Mouse (Mus musculus) CH12.LX (cell line): ENCODE results near the gene 2810459M11Rik. TPM values are rescaled to one million over a fixed set of nuclear protein-coding genes. Genes with fewer than 3 reads are reported as not detected.

Source experiments
- DNase-seq: peaks from one replicate; pipeline ENCODE4 v3.0.0-alpha.2; 2013; ENCODE audit errors: extremely low read depth
- H3K27ac ChIP-seq: 2 replicates; pipeline ENCODE4 v1.5.1; 2012; ENCODE audit warnings: low read depth, mild to moderate bottlenecking, control low read depth, moderate library complexity; ENCODE audit not compliant: insufficient read depth
- H3K27me3 ChIP-seq: replicated peaks from 2 replicates; pipeline ENCODE3; 2012; ENCODE audit warnings: inconsistent platforms
- H3K36me3 ChIP-seq, 2 experiments: replicated peaks in 1 of 2; 2 replicates each; pipeline versions ENCODE3 to v1.6.1; 2012; ENCODE audit warnings: inconsistent platforms in 1 of 2, low read length in 1 of 2, mild to moderate bottlenecking in 1 of 2, mixed read lengths in 1 of 2, moderate library complexity in 1 of 2; ENCODE audit not compliant: control insufficient read depth in 1 of 2, insufficient read depth in 1 of 2
- H3K4me1 ChIP-seq, 2 experiments: 2 replicates each; pipeline ENCODE4 v1.6.1; 2012; ENCODE audit warnings: inconsistent platforms in 1 of 2, moderate library complexity in 1 of 2; ENCODE audit not compliant: insufficient read depth in 2 of 2, control insufficient read depth in 1 of 2
- H3K4me2 ChIP-seq: 2 replicates; pipeline ENCODE4 v1.6.1; 2012; ENCODE audit warnings: low read depth, mild to moderate bottlenecking, control low read depth; ENCODE audit not compliant: poor library complexity, insufficient read depth, severe bottlenecking
- H3K4me3 ChIP-seq, 3 experiments: fragments of 150-350 bp in 1 of 3; sonication (generic) in 1 of 3; replicated peaks in 1 of 3; 2 replicates each; pipeline versions ENCODE3 to v1.5.1; 2011 to 2012; ENCODE audit warnings: low read depth in 2 of 3, low read length in 2 of 3, mild to moderate bottlenecking in 2 of 3, moderate library complexity in 2 of 3, control low read depth in 1 of 3, improper control_type of control experiment in 1 of 3, inconsistent platforms in 1 of 3, mixed read lengths in 1 of 3; ENCODE audit not compliant: poor library complexity in 1 of 3
- H3K79me2 ChIP-seq: replicated peaks from 2 replicates; pipeline ENCODE4 v1.6.1; 2012; ENCODE audit warnings: mild to moderate bottlenecking, moderate library complexity; ENCODE audit not compliant: control insufficient read depth, poor library complexity, insufficient read depth, severe bottlenecking; ENCODE audit errors: extremely low read depth
- H3K9ac ChIP-seq: 2 replicates; pipeline ENCODE4 v1.6.1; 2012; ENCODE audit warnings: low read depth, mild to moderate bottlenecking, control low read depth, moderate library complexity; ENCODE audit not compliant: insufficient read depth
- H3K9me3 ChIP-seq: replicated peaks from 2 replicates; pipeline ENCODE3; 2012; ENCODE audit warnings: low read length, inconsistent platforms, mixed read lengths
- BHLHE40 ChIP-seq: IDR thresholded peaks from 2 replicates; pipeline ENCODE4 v1.6.1; 2011; ENCODE audit warnings: mild to moderate bottlenecking, low read depth, low read length, improper control_type of control experiment
- CHD1 ChIP-seq: IDR thresholded peaks from 2 replicates; pipeline ENCODE4 v1.6.1; 2012; ENCODE audit warnings: low read depth, low read length, improper control_type of control experiment, inconsistent platforms
- CHD2 ChIP-seq: IDR thresholded peaks from 2 replicates; pipeline ENCODE4 v1.6.1; 2011; ENCODE audit warnings: low read length, improper control_type of control experiment
- E2F4 ChIP-seq: IDR thresholded peaks from 2 replicates; pipeline ENCODE4 v1.6.1; 2011; ENCODE audit warnings: low read depth, low read length, improper control_type of control experiment; ENCODE audit not compliant: insufficient replicate concordance
- ELF1 ChIP-seq: IDR thresholded peaks from 2 replicates; pipeline ENCODE4 v1.6.1; 2014; ENCODE audit warnings: low read depth, mild to moderate bottlenecking, inconsistent platforms, low read length, improper control_type of control experiment
- EP300 ChIP-seq: IDR thresholded peaks from 2 replicates; pipeline ENCODE4 v1.6.1; 2011; ENCODE audit warnings: low read length, improper control_type of control experiment
- GABPA ChIP-seq: IDR thresholded peaks from 2 replicates; pipeline ENCODE4 v1.6.1; 2012; ENCODE audit warnings: low read depth, low read length, improper control_type of control experiment, inconsistent platforms; ENCODE audit not compliant: insufficient replicate concordance
- HCFC1 ChIP-seq: IDR thresholded peaks from 2 replicates; pipeline ENCODE4 v1.6.1; 2012; ENCODE audit warnings: low read depth, mild to moderate bottlenecking, inconsistent platforms, low read length, improper control_type of control experiment
- JUN ChIP-seq: IDR thresholded peaks from 2 replicates; pipeline ENCODE4 v1.6.1; 2011; ENCODE audit warnings: low read depth, mild to moderate bottlenecking, low read length, improper control_type of control experiment, moderate library complexity; ENCODE audit not compliant: insufficient read depth
- JUND ChIP-seq: conservative IDR thresholded peaks from 2 replicates; pipeline ENCODE4 v1.6.1; 2011; ENCODE audit warnings: low read depth, low read length, improper control_type of control experiment
- KAT2A ChIP-seq: IDR thresholded peaks from 2 replicates; pipeline ENCODE4 v1.6.1; 2012; ENCODE audit warnings: low read length, improper control_type of control experiment, inconsistent platforms; ENCODE audit not compliant: insufficient replicate concordance
- MAFK ChIP-seq: IDR thresholded peaks from 2 replicates; pipeline ENCODE4 v1.6.1; 2011; ENCODE audit warnings: low read length, improper control_type of control experiment; ENCODE audit not compliant: insufficient replicate concordance
- MAX ChIP-seq: IDR thresholded peaks from 2 replicates; pipeline ENCODE4 v1.6.1; 2011; ENCODE audit warnings: low read length, improper control_type of control experiment
- MXI1 ChIP-seq: IDR thresholded peaks from 2 replicates; pipeline ENCODE4 v1.6.1; 2011; ENCODE audit warnings: mild to moderate bottlenecking, low read depth, low read length, improper control_type of control experiment
- MYC ChIP-seq: IDR thresholded peaks from 2 replicates; pipeline ENCODE4 v1.6.1; 2011; ENCODE audit warnings: low read depth, mild to moderate bottlenecking, improper control_type of control experiment, low read length
- NRF1 ChIP-seq: IDR thresholded peaks from 2 replicates; pipeline ENCODE4 v1.6.1; 2014; ENCODE audit warnings: low read depth, mild to moderate bottlenecking, inconsistent platforms, low read length, improper control_type of control experiment, moderate library complexity
- POLR2A ChIP-seq: IDR thresholded peaks from 2 replicates; pipeline ENCODE4 v1.6.1; 2011; ENCODE audit warnings: low read depth, mild to moderate bottlenecking, improper control_type of control experiment, low read length
- RAD21 ChIP-seq: IDR thresholded peaks from 2 replicates; pipeline ENCODE4 v1.6.1; 2011; ENCODE audit warnings: low read depth, mild to moderate bottlenecking, low read length, improper control_type of control experiment, moderate library complexity
- RCOR1 ChIP-seq: conservative IDR thresholded peaks from 2 replicates; pipeline ENCODE4 v1.6.1; 2012; ENCODE audit warnings: low read depth, mild to moderate bottlenecking, inconsistent platforms, low read length, improper control_type of control experiment
- SIN3A ChIP-seq: IDR thresholded peaks from 2 replicates; pipeline ENCODE4 v1.6.1; 2012; ENCODE audit warnings: low read length, improper control_type of control experiment, inconsistent platforms
- SMC3 ChIP-seq: IDR thresholded peaks from 2 replicates; pipeline ENCODE4 v1.6.1; 2011; ENCODE audit warnings: low read depth, low read length, improper control_type of control experiment
- TBP ChIP-seq: conservative IDR thresholded peaks from 2 replicates; pipeline ENCODE4 v1.6.1; 2011; ENCODE audit warnings: low read depth, low read length, improper control_type of control experiment
- TCF12 ChIP-seq: IDR thresholded peaks from 2 replicates; pipeline ENCODE4 v1.6.1; 2014; ENCODE audit warnings: low read depth, mild to moderate bottlenecking, inconsistent platforms, low read length, improper control_type of control experiment
- USF1 ChIP-seq: IDR thresholded peaks from 2 replicates; pipeline ENCODE4 v1.6.1; 2014; ENCODE audit warnings: low read depth, mild to moderate bottlenecking, inconsistent platforms, low read length, improper control_type of control experiment
- ZC3H11A ChIP-seq: IDR thresholded peaks from 2 replicates; pipeline ENCODE4 v1.6.1; 2012; ENCODE audit warnings: low read depth, mild to moderate bottlenecking, inconsistent platforms, low read length, improper control_type of control experiment
- ZKSCAN1 ChIP-seq: IDR thresholded peaks from 2 replicates; pipeline ENCODE4 v1.6.1; 2012; ENCODE audit warnings: low read depth, inconsistent platforms, low read length, improper control_type of control experiment, borderline replicate concordance
- ZMIZ1 ChIP-seq: IDR thresholded peaks from 2 replicates; pipeline ENCODE4 v1.6.1; 2012; ENCODE audit warnings: low read depth, mild to moderate bottlenecking, inconsistent platforms, low read length, improper control_type of control experiment
- dilution Hi-C: fragments of 300-500 bp; cut with MboI; formaldehyde crosslinking; loops from 2 replicates; pipeline ENCODE4 v1.14.3; 2020; ENCODE audit warnings: low sequenced_read_pairs; ENCODE audit not compliant: extremely low pct_unique_long_range_greater_than_20kb, extremely low pct_ligation_motif_present
- in situ Hi-C: fragments of 300-500 bp; cut with MboI; formaldehyde crosslinking; loops from 3 replicates; pipeline ENCODE4 v1.14.3; 2019; ENCODE audit warnings: low sequenced_read_pairs, low pct_ligation_motif_present, low pct_unique_long_range_greater_than_20kb, mixed read lengths
- polyA plus RNA-seq: library from polyadenylated mRNA; unstranded; fragments of >175 nt; gene quantifications from 2 replicates; pipeline ENCODE4 v1.2.1, GENCODE M21; 2012; ENCODE audit warnings: low read depth; ENCODE audit not compliant: insufficient read length
- total RNA-seq, 2 experiments: library from RNA; depleted of rRNA; stranded (reverse); fragments of 300-350 nt in 1 of 2; fragments of >200 nt in 1 of 2; gene quantifications; 2 replicates each; pipeline ENCODE4 v1.2.3; 2012 to 2014

2810459M11Rik gene
- total and polyA plus RNA-seq, 3 experiments: not detected

DNA sequence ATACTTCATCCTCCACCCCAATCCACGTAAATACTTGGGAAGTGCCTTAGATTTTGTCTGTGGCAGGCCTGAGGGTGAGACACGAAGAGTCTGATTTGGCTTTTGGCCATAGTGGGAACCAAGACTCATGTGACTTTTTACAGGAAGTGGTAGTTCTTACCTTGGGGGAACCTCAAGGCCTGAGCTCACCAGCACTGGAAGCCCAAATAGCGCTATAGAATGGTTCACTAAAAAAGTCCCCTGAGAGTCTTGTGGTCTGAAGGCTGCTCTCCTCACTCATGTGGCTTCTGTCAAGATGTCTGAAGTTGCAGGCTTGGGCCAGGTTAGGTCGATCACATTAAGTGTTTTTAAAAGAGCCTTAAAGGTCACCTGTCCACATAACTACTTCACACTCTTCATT, 47.7 kb upstream of the 2810459M11Rik start (continued):
- no peak; the same call in 1 of the 2 replicates for TF ChIP-seq JUND
- no peak for TF ChIP-seq KAT2A
- 0 out of 2 replicates have a peak, but pooled peaks have one; percentile 7 for TF ChIP-seq TCF12
- peak; percentile 69 for TF ChIP-seq ELF1
- TF ChIP-seq CHD1: no peak
- TF ChIP-seq E2F4: no peak
- TF ChIP-seq RCOR1: no peak; the same call in 1 of the 2 replicates
- TF ChIP-seq TBP: no peak
- peak; percentile 19; the same call in 1 of the 2 replicates for TF ChIP-seq SIN3A
- TF ChIP-seq EP300: peak; percentile 50; the same call in 1 of the 2 replicates
- TF ChIP-seq MYC: peak; percentile 81
- TF ChIP-seq NRF1: no peak
- TF ChIP-seq RAD21: no peak
- no peak for TF ChIP-seq ZMIZ1
- 0 out of 2 replicates have a peak, but pooled peaks have one; percentile 23 for TF ChIP-seq MAFK
- no peak for TF ChIP-seq HCFC1
- TF ChIP-seq USF1: no peak; the same call in 1 of the 2 replicates

DNA sequence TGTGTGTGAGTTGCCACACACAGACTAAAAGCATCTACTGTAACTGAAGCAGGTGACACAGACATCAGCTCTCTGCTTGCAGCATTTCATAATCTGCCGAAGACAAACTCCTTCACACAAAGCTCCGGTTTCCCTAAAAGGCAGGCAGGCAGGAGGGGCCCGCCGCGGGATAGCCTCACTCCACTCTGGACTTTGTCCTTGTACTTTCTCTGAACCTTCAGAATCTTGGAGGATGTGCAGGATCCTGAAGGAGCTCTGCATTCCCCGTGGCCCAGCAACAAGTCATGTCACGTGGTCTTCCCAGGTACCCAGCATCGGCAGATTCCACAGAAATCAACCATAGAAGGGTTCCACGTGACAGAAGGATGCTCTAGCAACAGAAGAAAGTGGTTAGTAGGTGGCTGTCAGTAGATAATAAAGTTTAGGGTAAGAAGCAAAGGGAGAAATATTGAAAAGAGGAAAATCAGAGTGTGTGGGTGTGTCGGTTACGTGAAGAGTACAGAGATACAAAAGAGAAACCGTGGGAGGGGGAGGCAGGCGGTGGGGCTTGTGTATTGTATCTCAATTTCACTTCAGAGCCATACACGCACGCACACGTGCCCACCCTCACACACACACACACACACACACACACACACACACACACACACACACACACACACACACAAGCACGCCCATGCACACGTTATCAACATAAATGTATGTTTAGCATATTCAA, 45.7 kb upstream of the 2810459M11Rik start:
- no peaks in the 10 kb centered on the region for H3K27me3 ChIP-seq
- H3K9ac ChIP-seq: no peak overlapping the region
- peaks cover 12 to 15% of the 10 kb centered on the region in 2 experiments for H3K4me1 ChIP-seq
- dilution Hi-C loops (no loop called here), in situ Hi-C loops (no loop called here)
- H3K36me3 ChIP-seq: no peaks in the 10 kb centered on the region
- no peak overlapping the region for H3K27ac ChIP-seq
- TF ChIP-seq MAX: no peak
- no peak for TF ChIP-seq E2F4
- no peak for TF ChIP-seq JUND
- no peak for TF ChIP-seq JUN
- no peak for TF ChIP-seq MXI1
- TF ChIP-seq CHD2: no peak
- TF ChIP-seq ZC3H11A: no peak
- no peak for TF ChIP-seq ZKSCAN1
- TF ChIP-seq SMC3: no peak
- no peak for TF ChIP-seq USF1
- no peak for TF ChIP-seq BHLHE40
- TF ChIP-seq MAFK: no peak
- no peak for TF ChIP-seq EP300
- no peak for TF ChIP-seq POLR2A
- TF ChIP-seq GABPA: no peak
- TF ChIP-seq RAD21: no peak
- H3K4me3 ChIP-seq: no peak overlapping the region
- H3K4me2 ChIP-seq: no peak overlapping the region
- H3K9me3 ChIP-seq: peaks cover 9% of the 10 kb centered on the region
- DNase-seq: no peak
- H3K79me2 ChIP-seq: no peaks in the 10 kb centered on the region
